Mouse (Mus musculus) stomach, embryonic 14.5 days (tissue): ENCODE results near the gene Pm20d2. TPM values are rescaled to one million over a fixed set of nuclear protein-coding genes. Genes with fewer than 3 reads are reported as not detected.

Experiments used
- ATAC-seq: fragments of 200-750 bp; cut with Nextera tagmentation; 2 replicates; pipeline ENCODE4 v1.8.0; 2017; ENCODE audit warnings: low read depth, moderate TSS enrichment; ENCODE audit not compliant: insufficient number of reproducible peaks, insufficient read depth, low FRiP score
- H3K27ac ChIP-seq: fragments of 300-500 bp; sonication (generic); 2 replicates; pipeline ENCODE4 v1.5.1; 2014; ENCODE audit warnings: mild to moderate bottlenecking, low read length, moderate library complexity, mixed read lengths
- H3K27me3 ChIP-seq: fragments of 300-500 bp; sonication (generic); 2 replicates; pipeline ENCODE4 v1.6.1; 2014; ENCODE audit warnings: low read length, control low read depth, mixed read lengths; ENCODE audit not compliant: control insufficient read depth, insufficient read depth
- H3K36me3 ChIP-seq: fragments of 300-500 bp; sonication (generic); 2 replicates; pipeline ENCODE4 v1.6.1; 2014; ENCODE audit warnings: mild to moderate bottlenecking, control low read depth, low read length, moderate library complexity, mixed read lengths; ENCODE audit not compliant: control insufficient read depth, insufficient read depth
- H3K4me1 ChIP-seq: fragments of 300-500 bp; sonication (generic); 2 replicates; pipeline ENCODE4 v1.6.1; 2014; ENCODE audit warnings: low read length, control low read depth, mixed read lengths; ENCODE audit not compliant: control insufficient read depth, insufficient read depth
- H3K4me2 ChIP-seq: fragments of 300-500 bp; sonication (generic); replicated peaks from 2 replicates; pipeline ENCODE4 v1.6.1; 2014; ENCODE audit warnings: low read depth, low read length, control low read depth
- H3K4me3 ChIP-seq: fragments of 300-500 bp; sonication (generic); 2 replicates; pipeline ENCODE4 v1.5.1; 2014; ENCODE audit warnings: low read depth, low read length, control low read depth
- H3K9ac ChIP-seq: fragments of 300-500 bp; sonication (generic); replicated peaks from 2 replicates; pipeline ENCODE4 v1.6.1; 2014; ENCODE audit warnings: low read depth, mild to moderate bottlenecking, control low read depth, low read length, moderate library complexity, mixed read lengths
- H3K9me3 ChIP-seq: fragments of 300-500 bp; sonication (generic); 2 replicates; pipeline ENCODE4 v1.6.1; 2016; ENCODE audit warnings: low read depth, low read length, control low read depth; ENCODE audit not compliant: control insufficient read depth
- WGBS: fragments of 180-500 bp; shearing (Covaris S2); extraction: QIAGEN DNeasy Blood & Tissue Kit; methylation state at CpG from one replicate; pipeline ENCODE4 v1.1.7; 2014; 5-methylcytosine and 5-hydroxymethylcytosine counted together
- polyA plus RNA-seq: library from polyadenylated mRNA; unstranded; fragments of >200 nt; fragmentation: Nextera tagmentation; extraction: Ambion mirVana; gene quantifications from 2 replicates; pipeline ENCODE4 v1.2.1, GENCODE M21; 2014

Pm20d2 gene
- polyA plus RNA-seq, 1 experiment from 2014 or later = 1.3 TPM

DNA sequence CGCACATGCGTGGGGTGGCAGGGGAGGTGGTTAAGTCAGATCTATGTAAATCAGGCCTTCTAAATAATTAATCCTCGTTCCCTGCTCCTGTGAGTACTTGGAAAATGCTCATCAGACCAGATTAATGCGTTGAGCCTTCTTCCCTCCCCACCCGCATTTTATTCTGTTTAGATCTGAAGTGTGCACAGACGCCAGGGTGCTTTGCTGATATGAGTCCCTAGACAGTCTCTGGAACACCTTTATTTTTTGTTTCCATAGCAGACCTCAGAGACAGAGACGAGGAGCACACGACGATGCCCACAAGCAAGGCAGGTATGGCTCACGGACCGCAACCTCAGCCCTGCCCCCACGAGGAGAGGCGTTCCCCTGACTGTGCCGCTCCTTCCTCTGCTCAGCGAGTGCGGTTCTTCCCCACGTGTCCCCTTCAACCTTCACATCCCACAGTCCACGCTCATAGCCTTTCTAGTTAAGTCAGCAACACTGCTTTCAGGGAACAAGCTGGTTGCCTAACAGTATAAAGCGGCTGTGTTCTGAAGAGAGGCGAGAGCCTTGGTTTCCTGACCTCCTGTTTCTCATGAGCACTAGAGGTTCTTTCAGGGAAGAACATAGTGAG lies 42.8 kb downstream of the Pm20d2 start:
- Histone ChIP-seq H3K4me1 (no peaks in the 10 kb centered on the region), H3K4me2 (no peak overlapping the region), H3K27ac (no peak overlapping the region), H3K36me3 (no peaks in the 10 kb centered on the region), H3K4me3 (no peak overlapping the region), H3K9ac (no peak overlapping the region), H3K9me3 (no peaks in the 10 kb centered on the region), H3K27me3 (no peaks in the 10 kb centered on the region)
- 36% methylated on average over 20 of the region's 20 CpGs for WGBS
- no peak for ATAC-seq

DNA sequence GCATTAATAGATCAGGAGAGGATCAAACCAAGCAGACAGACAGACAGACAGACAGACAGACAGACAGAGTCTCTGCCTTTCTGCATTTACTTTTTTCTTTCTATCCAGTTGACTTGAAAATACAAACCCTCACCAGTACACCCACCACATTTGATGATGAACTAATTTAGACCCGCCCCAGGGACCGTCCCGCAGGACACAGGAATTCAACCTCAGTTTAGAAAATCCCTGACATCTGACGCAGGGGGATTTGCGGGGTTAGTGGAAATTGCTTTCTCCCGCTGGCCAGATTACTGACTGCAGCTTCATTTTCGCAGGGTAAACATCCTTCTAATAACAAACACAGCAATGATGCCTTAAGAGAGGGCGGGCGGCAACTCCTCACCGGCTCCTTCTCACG lies 57.3 kb downstream of the Pm20d2 start, which contains the start of gene Gabrr1:
Gene Gabrr1 (plus strand): TSS at position 301 of the 400 bp plus-strand sequence.
- ATAC-seq = no peak
- WGBS = 54% methylated on average over 11 of the region's 11 CpGs
- H3K27me3 ChIP-seq = no peaks in the 10 kb centered on the region

DNA sequence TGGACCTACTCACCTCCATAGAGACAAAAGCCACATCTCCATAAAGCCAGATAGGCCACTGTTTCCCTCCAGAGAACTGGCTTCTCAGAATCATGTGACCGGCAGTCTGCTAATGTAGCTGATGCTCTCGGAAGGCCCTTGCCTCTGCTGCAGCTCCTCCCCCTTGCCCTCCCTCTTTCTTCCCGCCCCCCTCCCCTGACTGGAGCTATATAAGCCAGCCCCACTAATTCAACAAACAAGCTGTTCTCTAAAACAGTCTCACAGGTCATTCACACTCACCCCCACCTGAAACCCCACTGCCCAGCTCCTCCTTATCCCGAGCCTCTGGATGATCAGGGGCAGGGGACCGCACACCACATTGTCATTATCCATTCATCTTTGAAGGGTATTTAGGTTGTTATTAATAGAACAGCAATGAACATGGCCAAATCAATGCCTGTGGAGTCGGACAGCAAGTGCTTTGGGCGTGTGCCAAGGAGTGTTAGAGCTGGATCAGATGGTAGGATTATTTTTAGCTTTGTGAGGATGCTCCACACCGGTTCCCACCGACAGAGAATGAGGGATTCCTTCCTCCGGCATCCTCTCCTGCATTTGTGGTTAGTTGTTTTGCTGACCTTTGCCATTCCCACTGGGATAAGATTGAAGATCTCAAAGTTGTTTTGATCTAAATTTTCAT lies 64.0 kb downstream of the Pm20d2 start:
- peak; percentile 28; the same call in 1 of the 2 replicates for ATAC-seq
- 52% methylated on average over 10 of the region's 10 CpGs for WGBS
- Histone ChIP-seq H3K9me3 (no peaks in the 10 kb centered on the region), H3K4me1 (no peaks in the 10 kb centered on the region), H3K27ac (no peak overlapping the region), H3K36me3 (no peaks in the 10 kb centered on the region), H3K27me3 (no peaks in the 10 kb centered on the region), H3K4me2 (no peak overlapping the region), H3K9ac (no peak overlapping the region), H3K4me3 (no peak overlapping the region)

More for the DNA sequence above, 57.3 kb downstream of the Pm20d2 start, which contains the start of gene Gabrr1:
- H3K9me3 ChIP-seq = no peaks in the 10 kb centered on the region
- H3K4me3 ChIP-seq = no peak within 1 kb of the TSS
- H3K27ac ChIP-seq = no peak within 1 kb of the TSS
- no peak within 1 kb of the TSS for H3K4me2 ChIP-seq
- H3K36me3 ChIP-seq = no peaks in the 10 kb centered on the region
- no peak within 1 kb of the TSS for H3K9ac ChIP-seq
- H3K4me1 ChIP-seq = no peaks in the 10 kb centered on the region

DNA sequence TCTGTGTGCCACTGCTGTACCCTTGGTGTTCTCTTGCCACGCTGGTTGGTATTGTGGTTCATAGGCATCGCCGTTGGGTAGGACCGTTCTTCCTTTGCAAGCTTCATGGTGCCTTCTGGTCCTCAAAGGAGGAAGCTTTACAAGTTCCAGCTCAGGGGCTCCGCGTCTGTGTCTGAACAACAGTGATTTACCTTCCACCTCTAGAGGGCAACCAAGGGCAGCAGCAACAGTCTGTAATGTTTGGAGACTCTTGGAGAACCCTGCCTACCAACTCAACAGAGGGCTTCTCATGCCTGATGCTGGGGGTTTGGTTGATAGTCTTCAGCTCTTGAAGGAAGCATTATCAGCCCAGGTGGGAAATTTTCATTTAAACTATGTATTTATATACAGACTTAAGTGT lies 65.0 kb downstream of the Pm20d2 start:
- 79% methylated on average over 6 of the region's 6 CpGs for WGBS
- no peaks in the 10 kb centered on the region for H3K36me3 ChIP-seq
- no peak overlapping the region for H3K4me3 ChIP-seq
- no peak overlapping the region for H3K4me2 ChIP-seq
- H3K9ac ChIP-seq = no peak overlapping the region
- H3K4me1 ChIP-seq = no peaks in the 10 kb centered on the region
- no peaks in the 10 kb centered on the region for H3K27me3 ChIP-seq
- no peaks in the 10 kb centered on the region for H3K9me3 ChIP-seq
- ATAC-seq = no peak
- no peak overlapping the region for H3K27ac ChIP-seq

Other genes starting within 250 kb of the Pm20d2 start
- 5.6 and 6.9 TPM in 2 replicates for gene Ankrd6, start 238.9 kb downstream of the Pm20d2 start, polyA plus RNA-seq
- 7.1 and 11.0 TPM in 2 replicates for gene Rragd, start 206.7 kb downstream of the Pm20d2 start, polyA plus RNA-seq
- 38.2 and 45.5 TPM in 2 replicates for gene Ube2j1, start 158.3 kb downstream of the Pm20d2 start, polyA plus RNA-seq
- gene Gabrr2, start 126.7 kb downstream of the Pm20d2 start, polyA plus RNA-seq = 0.25 and 0.41 TPM in 2 replicates
- gene Gabrr1, start 57.2 kb downstream of the Pm20d2 start, polyA plus RNA-seq = not detected in 2 replicates
- gene Srsf12, start 19.3 kb upstream of the Pm20d2 start, polyA plus RNA-seq = 11.1 and 12.1 TPM in 2 replicates
- gene Pnrc1, start 100.4 kb upstream of the Pm20d2 start, polyA plus RNA-seq = 112 and 121 TPM in 2 replicates
- 27.4 and 28.0 TPM in 2 replicates for gene Rngtt, start 120.6 kb upstream of the Pm20d2 start, polyA plus RNA-seq